Mouse (Mus musculus) myocyte (in vitro differentiated cells): Measurements from ENCODE around the gene Rel.

Experiments used
- CEBPB ChIP-seq: IDR thresholded peaks from 2 replicates; pipeline ENCODE4 v1.6.1; 2011; ENCODE audit warnings: mild to moderate bottlenecking, moderate library complexity; ENCODE audit not compliant: poor library complexity, insufficient read depth, severe bottlenecking
- E2F4 ChIP-seq: IDR thresholded peaks from one replicate; pipeline ENCODE4 v1.6.1; 2011; ENCODE audit warnings: mild to moderate bottlenecking, control low read depth, moderate library complexity; ENCODE audit not compliant: insufficient read depth
- MAX ChIP-seq: IDR thresholded peaks from one replicate; pipeline ENCODE4 v1.6.1; 2011; ENCODE audit warnings: low read depth, mild to moderate bottlenecking, control low read depth
- MYOD1 ChIP-seq, 3 experiments: IDR thresholded peaks; one replicate each; pipeline ENCODE4 v1.6.1; 2011; ENCODE audit warnings: control low read depth in 2 of 3, low read depth in 2 of 3, mild to moderate bottlenecking in 2 of 3, moderate library complexity in 1 of 3; ENCODE audit not compliant: insufficient read length in 2 of 3, control insufficient read depth in 1 of 3
- MYOG ChIP-seq, 3 experiments: IDR thresholded peaks; one replicate each; pipeline ENCODE4 v1.6.1; 2011; ENCODE audit warnings: control low read depth in 2 of 3, low read depth in 2 of 3, mild to moderate bottlenecking in 2 of 3; ENCODE audit not compliant: insufficient read length in 2 of 3, control insufficient read depth in 1 of 3, insufficient read depth in 1 of 3
- POLR2A ChIP-seq: IDR thresholded peaks from one replicate; pipeline ENCODE4 v1.6.1; 2011; ENCODE audit warnings: low read depth, mild to moderate bottlenecking, control low read depth, moderate library complexity; ENCODE audit not compliant: insufficient read length
- POLR2AphosphoS2 ChIP-seq: IDR thresholded peaks from one replicate; pipeline ENCODE4 v1.6.1; 2011; ENCODE audit warnings: low read depth, control low read depth; ENCODE audit not compliant: insufficient read length
- REST ChIP-seq: IDR thresholded peaks from one replicate; pipeline ENCODE4 v1.6.1; 2011; ENCODE audit warnings: mild to moderate bottlenecking, control low read depth, moderate library complexity; ENCODE audit not compliant: insufficient read depth, insufficient read length
- SRF ChIP-seq: IDR thresholded peaks from one replicate; pipeline ENCODE4 v1.6.1; 2011; ENCODE audit warnings: low read depth; ENCODE audit not compliant: control insufficient read depth, insufficient read length
- TCF12 ChIP-seq: IDR thresholded peaks from one replicate; pipeline ENCODE4 v1.6.1; 2011; ENCODE audit warnings: mild to moderate bottlenecking, control low read depth; ENCODE audit not compliant: poor library complexity, insufficient read depth, severe bottlenecking
- TCF3 ChIP-seq: IDR thresholded peaks from one replicate; pipeline ENCODE4 v1.6.1; 2011; ENCODE audit warnings: low read depth, control low read depth; ENCODE audit not compliant: insufficient read length
- USF1 ChIP-seq: IDR thresholded peaks from one replicate; pipeline ENCODE4 v1.6.1; 2011; ENCODE audit warnings: low read depth, mild to moderate bottlenecking, control low read depth, moderate library complexity

- no peak for TF ChIP-seq POLR2A
- no peak for TF ChIP-seq E2F4
- no peak for TF ChIP-seq USF1
- no peak for TF ChIP-seq TCF12
- no peak for TF ChIP-seq POLR2AphosphoS2
- no peak for TF ChIP-seq MYOG (IDR thresholded peaks at IDR 0.05; ENCODE audit: control insufficient read depth in 1 of 3, insufficient read depth in 1 of 3, insufficient read length in 2 of 3, low read depth in 2 of 3)
- no peak for TF ChIP-seq CEBPB
- TF ChIP-seq MAX = no peak
- TF ChIP-seq SRF = no peak
- no peak for TF ChIP-seq MYOD1 (IDR thresholded peaks at IDR 0.05; ENCODE audit: control insufficient read depth in 1 of 3, insufficient read length in 2 of 3, low read depth in 2 of 3)
- TF ChIP-seq TCF3 = no peak
- no peak for TF ChIP-seq REST
These were observed 44.9 kb downstream of the Rel start for GRCm38 (mm10) chr11:23725850-23726249.
